Mouse (Mus musculus): ENCODE results near the gene Zfp819.
A peak's percentile ranks its signal among the peaks of the same experiment; 100 is the strongest.

Zfp819 gene

GRCm38 (mm10) chr7:43606896-43607742 lies at the start of gene Zfp819:
Zfp819 (plus strand) TSS chr7:43607169.
- peak; percentile 2 for DNase-seq (ENCODE audit: low spot score)

- DNase-seq (ENCODE audit: low spot score), result peak; percentile 54
Observed at GRCm38 (mm10) chr7:43562006-43562633, 44.8 kb upstream of the Zfp819 start, which contains the start of gene Zfp658. Zfp658 (plus strand) TSS chr7:43562256.

- DNase-seq (ENCODE audit: low spot score), result peak; percentile 4
Observed at GRCm38 (mm10) chr7:43562651-43563070, 44.3 kb upstream of the Zfp819 start.

GRCm38 (mm10) chr7:43563300-43563699 lies 43.7 kb upstream of the Zfp819 start:
- no peak for DNase-seq (ENCODE audit: low spot score)

- DNase-seq (ENCODE audit: low spot score), result no peak
Observed at GRCm38 (mm10) chr7:43571216-43571615, 35.8 kb upstream of the Zfp819 start.

- DNase-seq (ENCODE audit: low spot score), result peak; percentile 63
Observed at GRCm38 (mm10) chr7:43579440-43580171, 27.4 kb upstream of the Zfp819 start, which contains the start of gene Zfp719. Zfp719 (plus strand) TSS chr7:43579610.

GRCm38 (mm10) chr7:43580526-43580925 lies 26.4 kb upstream of the Zfp819 start:
- DNase-seq (ENCODE audit: low spot score), result no peak

- DNase-seq (ENCODE audit: low spot score), result no peak
Observed at GRCm38 (mm10) chr7:43584790-43585189, 22.2 kb upstream of the Zfp819 start.

- DNase-seq (ENCODE audit: low spot score), result no peak
Observed at GRCm38 (mm10) chr7:43601884-43602283, 5.1 kb upstream of the Zfp819 start.

GRCm38 (mm10) chr7:43607743-43608287 lies 846 bp downstream of the Zfp819 start:
- no peak for DNase-seq (ENCODE audit: low spot score)

- no peak for DNase-seq (ENCODE audit: low spot score)
Observed at GRCm38 (mm10) chr7:43608316-43608824, 1.4 kb downstream of the Zfp819 start.

GRCm38 (mm10) chr7:43613816-43614551 lies 7.0 kb downstream of the Zfp819 start:
- no peak for DNase-seq (ENCODE audit: low spot score)

- no peak for DNase-seq (ENCODE audit: low spot score)
Observed at GRCm38 (mm10) chr7:43622927-43623326, 16.0 kb downstream of the Zfp819 start.

GRCm38 (mm10) chr7:43623819-43624218 lies 16.9 kb downstream of the Zfp819 start:
- DNase-seq (ENCODE audit: low spot score), result no peak

GRCm38 (mm10) chr7:43625065-43625464 lies 18.1 kb downstream of the Zfp819 start:
- DNase-seq (ENCODE audit: low spot score), result no peak

- no peak for DNase-seq (ENCODE audit: low spot score)
Observed at GRCm38 (mm10) chr7:43625794-43626422, 18.9 kb downstream of the Zfp819 start.

GRCm38 (mm10) chr7:43633940-43634339 lies 27.0 kb downstream of the Zfp819 start:
- DNase-seq (ENCODE audit: low spot score), result no peak

GRCm38 (mm10) chr7:43634500-43634899 lies 27.5 kb downstream of the Zfp819 start, which contains the start of gene Ceacam18:
Ceacam18 (plus strand) TSS chr7:43634707.
- DNase-seq (ENCODE audit: low spot score), result no peak

- DNase-seq (ENCODE audit: low spot score), result no peak
Observed at GRCm38 (mm10) chr7:43636194-43636593, 29.2 kb downstream of the Zfp819 start.

- DNase-seq (ENCODE audit: low spot score), result no peak
Observed at GRCm38 (mm10) chr7:43637118-43637517, 30.1 kb downstream of the Zfp819 start.

GRCm38 (mm10) chr7:43642587-43642986 lies 35.6 kb downstream of the Zfp819 start:
- no peak for DNase-seq (ENCODE audit: low spot score)

All from ovary, postnatal 10 days (tissue).